Mouse (Mus musculus) ES-Bruce4 (cell line): Measurements from ENCODE around the gene Boll. TPM values are rescaled to one million over a fixed set of nuclear protein-coding genes. Genes with fewer than 3 reads are reported as not detected.

Experiments used
- H3K27ac ChIP-seq: 2 replicates; pipeline ENCODE4 v1.5.1; 2012; ENCODE audit warnings: low read length, inconsistent platforms; ENCODE audit not compliant: insufficient read depth
- H3K27me3 ChIP-seq: 2 replicates; pipeline ENCODE4 v1.6.1; 2012; ENCODE audit warnings: mild to moderate bottlenecking, low read length, inconsistent platforms; ENCODE audit not compliant: control insufficient read depth, poor library complexity, insufficient read depth, severe bottlenecking
- H3K36me3 ChIP-seq: 2 replicates; pipeline ENCODE4 v1.6.1; 2012; ENCODE audit warnings: inconsistent platforms, mild to moderate bottlenecking, low read length, moderate library complexity; ENCODE audit not compliant: control insufficient read depth, poor library complexity, insufficient read depth, severe bottlenecking
- H3K4me1 ChIP-seq: one replicate; pipeline ENCODE4 v1.8.1; 2011; ENCODE audit warnings: low read length; ENCODE audit not compliant: control insufficient read depth, insufficient read depth
- H3K4me3 ChIP-seq: 2 replicates; pipeline ENCODE4 v1.5.1; 2011; ENCODE audit warnings: low read depth, mild to moderate bottlenecking, low read length
- H3K9ac ChIP-seq: 2 replicates; pipeline ENCODE4 v1.6.1; 2012; ENCODE audit warnings: low read depth, mild to moderate bottlenecking, inconsistent platforms; ENCODE audit not compliant: poor library complexity, severe bottlenecking
- H3K9me3 ChIP-seq: replicated peaks from 2 replicates; pipeline ENCODE4 v1.6.1; 2012; ENCODE audit warnings: mild to moderate bottlenecking, low read length, inconsistent platforms; ENCODE audit not compliant: control insufficient read depth, poor library complexity, insufficient read depth, severe bottlenecking
- CTCF ChIP-seq: IDR thresholded peaks from one replicate; pipeline ENCODE4 v1.8.1; 2011; ENCODE audit warnings: low read depth, low read length
- EP300 ChIP-seq: IDR thresholded peaks from 2 replicates; pipeline ENCODE4 v1.6.1; 2011; ENCODE audit warnings: low read depth, low read length; ENCODE audit not compliant: insufficient read depth
- POLR2A ChIP-seq: IDR thresholded peaks from one replicate; pipeline ENCODE4 v1.8.1; 2011; ENCODE audit warnings: low read length; ENCODE audit not compliant: insufficient read depth
- polyA plus RNA-seq: library from polyadenylated mRNA; stranded (reverse); fragments of >200 nt; gene quantifications from 2 replicates; pipeline ENCODE4 v1.2.4, GENCODE M21; 2011; ENCODE audit warnings: low read depth; ENCODE audit not compliant: missing spikeins, insufficient read depth, insufficient read length

The Boll gene
- polyA plus RNA-seq, 1 experiment, result 1.8 TPM

DNA sequence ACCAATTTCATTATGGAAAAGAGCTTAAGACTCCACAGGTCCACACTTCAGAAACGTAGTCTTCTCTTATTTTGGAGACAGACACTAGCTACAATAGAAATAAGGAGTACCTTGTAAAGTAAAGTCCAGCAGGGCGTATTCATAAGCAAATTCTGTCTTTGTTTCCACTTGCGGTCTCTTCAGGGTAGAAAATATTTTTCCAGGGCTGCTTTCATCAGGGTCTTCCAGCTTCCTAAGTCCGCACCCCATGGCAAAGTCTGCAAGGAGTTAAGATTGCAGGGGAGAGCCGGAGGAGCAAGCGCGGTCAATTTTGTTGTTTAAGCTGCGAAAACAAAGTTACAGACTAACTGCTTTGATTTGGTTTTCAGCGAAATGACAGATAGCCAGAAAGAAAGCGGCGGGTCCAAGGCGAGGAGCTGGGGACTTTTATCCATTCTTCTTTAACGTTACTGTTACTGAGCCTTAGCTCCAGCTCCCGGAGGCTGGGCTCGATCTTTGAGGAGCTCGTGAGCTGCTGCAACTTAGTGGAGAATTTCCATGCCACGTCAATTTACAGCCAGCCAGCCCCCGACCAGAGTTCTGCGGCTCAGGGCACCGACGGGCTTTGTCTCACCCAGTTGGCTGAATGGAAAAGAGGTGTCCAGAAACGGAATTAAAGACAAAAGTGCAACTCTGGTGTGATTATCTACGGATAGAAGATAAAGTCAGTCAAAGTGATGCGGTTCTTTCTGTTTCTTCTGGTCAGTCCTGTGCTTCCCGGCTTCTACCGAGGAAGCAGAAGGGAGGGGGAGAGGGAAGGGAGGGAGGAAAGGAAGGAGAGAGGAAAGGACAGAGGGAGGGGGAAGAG lies 137.0 kb downstream of the Boll start, which contains the start of gene Rftn2:
Rftn2 (minus strand) TSS at position 772 of the 847 bp plus-strand sequence.
- Histone ChIP-seq H3K4me1 (no peaks in the 10 kb centered on the region), H3K36me3 (no peaks in the 10 kb centered on the region), H3K27ac (no peak within 1 kb of the TSS), H3K4me3 (peak within 1 kb of the TSS; percentile 1; the same call in 1 of the 2 replicates), H3K9ac (peak within 1 kb of the TSS; percentile 34; the same call in 1 of the 2 replicates), H3K9me3 (no peaks in the 10 kb centered on the region), H3K27me3 (no peaks in the 10 kb centered on the region)
- TF ChIP-seq EP300 (no peak), CTCF (no peak), POLR2A (no peak)

GRCm38 (mm10) chr1:55225398-55225797 lies 137.9 kb downstream of the Boll start:
- H3K4me3 ChIP-seq, result no peak overlapping the region
- H3K36me3 ChIP-seq, result no peaks in the 10 kb centered on the region
- H3K27ac ChIP-seq, result no peak overlapping the region
- H3K9me3 ChIP-seq, result no peaks in the 10 kb centered on the region
- no peaks in the 10 kb centered on the region for H3K4me1 ChIP-seq
- no peaks in the 10 kb centered on the region for H3K27me3 ChIP-seq
- no peak overlapping the region for H3K9ac ChIP-seq
- TF ChIP-seq EP300, result no peak
- TF ChIP-seq POLR2A, result no peak
- no peak for TF ChIP-seq CTCF

- H3K4me3 ChIP-seq, result no peak overlapping the region
- H3K4me1 ChIP-seq, result no peaks in the 10 kb centered on the region
- no peak overlapping the region for H3K9ac ChIP-seq
- no peaks in the 10 kb centered on the region for H3K36me3 ChIP-seq
- H3K27ac ChIP-seq, result no peak overlapping the region
- no peaks in the 10 kb centered on the region for H3K27me3 ChIP-seq
- TF ChIP-seq EP300, result no peak
- no peaks in the 10 kb centered on the region for H3K9me3 ChIP-seq
These were observed 139.2 kb downstream of the Boll start for GRCm38 (mm10) chr1:55224111-55224510.

DNA sequence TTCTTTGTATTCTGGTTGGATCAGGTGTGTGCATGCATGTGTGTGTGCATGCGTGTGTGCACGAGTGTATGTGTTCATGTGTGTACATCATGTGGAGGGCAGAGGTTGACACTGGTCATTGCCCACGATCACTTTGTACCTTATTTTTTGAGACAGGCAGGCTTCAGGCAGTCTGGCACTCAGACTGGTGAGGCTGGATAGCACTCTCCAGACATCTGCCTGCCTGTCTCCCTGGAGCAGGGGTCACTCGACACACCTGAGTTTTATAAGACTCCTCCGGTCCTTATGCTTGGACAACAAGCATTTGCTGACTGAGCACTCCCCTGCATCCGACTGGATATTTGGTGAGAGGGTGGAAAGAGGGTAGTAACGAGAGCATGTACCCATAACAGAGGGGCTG lies 140.2 kb downstream of the Boll start:
- H3K27me3 ChIP-seq, result no peaks in the 10 kb centered on the region
- H3K9me3 ChIP-seq, result no peaks in the 10 kb centered on the region
- no peak overlapping the region for H3K27ac ChIP-seq
- H3K4me3 ChIP-seq, result no peak overlapping the region
- TF ChIP-seq EP300 (no peak), CTCF (no peak), POLR2A (no peak)
- no peaks in the 10 kb centered on the region for H3K36me3 ChIP-seq
- H3K4me1 ChIP-seq, result no peaks in the 10 kb centered on the region
- H3K9ac ChIP-seq, result no peak overlapping the region

GRCm38 (mm10) chr1:55221352-55221751 lies 141.9 kb downstream of the Boll start:
- no peak overlapping the region for H3K4me3 ChIP-seq

DNA sequence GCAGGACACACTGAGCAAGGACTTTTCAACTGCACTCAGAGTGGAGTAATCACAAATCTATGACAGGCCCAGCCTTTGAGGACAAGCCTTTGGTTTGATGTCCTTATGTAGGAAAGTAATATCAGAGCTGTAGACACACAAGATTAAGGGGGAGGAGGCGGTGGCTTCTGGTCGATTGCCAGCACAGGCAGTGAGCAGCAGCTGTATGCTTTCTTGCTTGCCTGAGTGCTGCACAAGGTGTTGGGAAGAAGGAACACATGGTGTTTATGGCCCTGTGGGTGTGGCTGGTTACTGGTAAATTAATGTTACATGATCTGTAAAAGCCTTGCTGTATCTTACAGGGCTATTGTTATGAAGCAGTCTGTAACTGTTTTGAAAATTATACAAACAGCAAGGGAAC lies 146.1 kb downstream of the Boll start:
- Histone ChIP-seq H3K4me3 (no peak overlapping the region), H3K9ac (no peak overlapping the region), H3K4me1 (peaks cover 2% of the 10 kb centered on the region), H3K9me3 (no peaks in the 10 kb centered on the region), H3K27me3 (no peaks in the 10 kb centered on the region), H3K27ac (no peak overlapping the region), H3K36me3 (no peaks in the 10 kb centered on the region)
- TF ChIP-seq EP300, result no peak
- no peak for TF ChIP-seq CTCF
- no peak for TF ChIP-seq POLR2A

More at GRCm38 (mm10) chr1:55221352-55221751, 141.9 kb downstream of the Boll start:
- Histone ChIP-seq H3K27me3 (no peaks in the 10 kb centered on the region), H3K9ac (no peak overlapping the region), H3K36me3 (no peaks in the 10 kb centered on the region), H3K4me1 (no peaks in the 10 kb centered on the region), H3K9me3 (no peaks in the 10 kb centered on the region), H3K27ac (no peak overlapping the region)
- TF ChIP-seq POLR2A, result no peak
- TF ChIP-seq CTCF, result no peak
- TF ChIP-seq EP300, result no peak
